Comparison of ENCODE assay signal across 8 mouse cellular contexts in genomic region chr2:109675973-109676617, GRCm38 (mm10). TPM values are rescaled to one million over a fixed set of nuclear protein-coding genes. Genes with fewer than 3 reads are reported as not detected.
DNase-seq lines count a peak whose midpoint lies in the region; ATAC-seq and TF ChIP-seq lines count a peak whose summit lies in the region.

No protein-coding gene starts in this region.

- 2% methylated on average over 29 of the region's 29 CpGs for WGBS in heart, adult 2 months
- WGBS in embryonic facial prominence, embryonic 15.5 days = 1% methylated on average over 29 of the region's 29 CpGs
- under 1% methylated on average over 29 of the region's 29 CpGs for WGBS in hindbrain, embryonic 14.5 days
- 2% methylated on average over 29 of the region's 29 CpGs for WGBS in limb, embryonic 10.5 days
- 1% methylated on average over 29 of the region's 29 CpGs for WGBS in midbrain, postnatal 0 days

- peak overlapping the region; percentile 45 for H3K4me2 ChIP-seq in embryonic facial prominence, embryonic 15.5 days (replicated peaks)
- H3K4me2 ChIP-seq in hindbrain, embryonic 14.5 days (replicated peaks) = peak overlapping the region; percentile 93
- H3K4me2 ChIP-seq in midbrain, postnatal 0 days (ENCODE audit: low read depth, low read length, poor library complexity, severe bottlenecking) = peak overlapping the region; percentile 95

- peak; percentile 15 to 44 for DNase-seq in heart, adult 2 months
- DNase-seq in heart, adult 11 months = no peak
- peak; percentile 84 for DNase-seq in brain, adult 2 months (ENCODE audit: low read depth, low spot score)
- DNase-seq in hindbrain, embryonic 14.5 days (ENCODE audit: low spot score) = peak; percentile 56
- peak; percentile 85 for DNase-seq in limb, embryonic 10.5 days (ENCODE audit: low spot score)
- DNase-seq in midbrain, postnatal 0 days (ENCODE audit: low spot score) = peak; percentile 56
- no peak for DNase-seq in MN1 (ENCODE audit: low spot score)

- TF ChIP-seq EP300 in heart, adult 2 months (IDR thresholded peaks at IDR 0.05; ENCODE audit: insufficient read depth, low read depth, low read length) = no peak

- no peak overlapping the region for H3K27ac ChIP-seq in heart, adult 2 months
- H3K27ac ChIP-seq in embryonic facial prominence, embryonic 15.5 days (replicated peaks) = no peak overlapping the region
- H3K27ac ChIP-seq in hindbrain, embryonic 14.5 days = peak overlapping the region; percentile 98; the same call in 1 of the 2 replicates
- H3K27ac ChIP-seq in limb, embryonic 10.5 days = no peak overlapping the region
- H3K27ac ChIP-seq in midbrain, postnatal 0 days (ENCODE audit: low read depth, low read length) = peak overlapping the region; percentile 94; the same call in 1 of the 2 replicates

- intact Hi-C loops in heart, adult 2 months (cut with DNase I) = no loop called here

- H3K9ac ChIP-seq in heart, adult 2 months (ENCODE audit: low read depth, low read length) = no peak overlapping the region
- no peak overlapping the region for H3K9ac ChIP-seq in embryonic facial prominence, embryonic 15.5 days
- peak overlapping the region; percentile 87 for H3K9ac ChIP-seq in hindbrain, embryonic 14.5 days
- H3K9ac ChIP-seq in midbrain, postnatal 0 days (replicated peaks; ENCODE audit: low read length, poor library complexity, severe bottlenecking) = peak overlapping the region; percentile 91

- H3K4me3 ChIP-seq in heart, adult 2 months = no peak overlapping the region
- H3K4me3 ChIP-seq in embryonic facial prominence, embryonic 15.5 days (replicated peaks) = peak overlapping the region; percentile 23
- peak overlapping the region; percentile 62 for H3K4me3 ChIP-seq in hindbrain, embryonic 14.5 days (replicated peaks; ENCODE audit: low read length)
- peak overlapping the region; percentile 34 for H3K4me3 ChIP-seq in limb, embryonic 10.5 days
- H3K4me3 ChIP-seq in midbrain, postnatal 0 days (ENCODE audit: low read depth, low read length) = peak overlapping the region; percentile 71

- no peaks in the 10 kb centered on the region for H3K79me2 ChIP-seq in heart, adult 2 months (replicated peaks; ENCODE audit: control insufficient read depth, insufficient read depth, low read length)

- H3K36me3 ChIP-seq in heart, adult 2 months (ENCODE audit: control insufficient read depth, insufficient read depth, low read length) = no peaks in the 10 kb centered on the region
- no peaks in the 10 kb centered on the region for H3K36me3 ChIP-seq in embryonic facial prominence, embryonic 15.5 days
- no peaks in the 10 kb centered on the region for H3K36me3 ChIP-seq in hindbrain, embryonic 14.5 days (replicated peaks; ENCODE audit: control insufficient read depth, insufficient read depth)
- H3K36me3 ChIP-seq in limb, embryonic 10.5 days = no peaks in the 10 kb centered on the region
- no peaks in the 10 kb centered on the region for H3K36me3 ChIP-seq in midbrain, postnatal 0 days (ENCODE audit: insufficient read depth, low read length)

- TF ChIP-seq CTCF in heart, adult 2 months (IDR thresholded peaks at IDR 0.05) = no peak
- TF ChIP-seq CTCF in midbrain, postnatal 0 days (IDR thresholded peaks at IDR 0.05) = peak; percentile 64

- H3K27me3 ChIP-seq in heart, adult 2 months (ENCODE audit: control insufficient read depth, insufficient read depth, low read length) = peaks cover 12% of the 10 kb centered on the region
- peaks cover 57% of the 10 kb centered on the region for H3K27me3 ChIP-seq in embryonic facial prominence, embryonic 15.5 days
- H3K27me3 ChIP-seq in hindbrain, embryonic 14.5 days (ENCODE audit: control insufficient read depth, insufficient read depth, low read length) = peaks cover 43% of the 10 kb centered on the region
- peaks cover 53% of the 10 kb centered on the region for H3K27me3 ChIP-seq in limb, embryonic 10.5 days (ENCODE audit: low read depth, poor library complexity, severe bottlenecking)
- peaks cover 13% of the 10 kb centered on the region; the same call in 1 of the 2 replicates for H3K27me3 ChIP-seq in midbrain, postnatal 0 days (ENCODE audit: insufficient read depth, low read length)

- no peaks in the 10 kb centered on the region for H3K4me1 ChIP-seq in heart, adult 2 months (ENCODE audit: control insufficient read depth, insufficient read depth, low read length)
- H3K4me1 ChIP-seq in embryonic facial prominence, embryonic 15.5 days = peaks cover 30% of the 10 kb centered on the region
- peaks cover 25% of the 10 kb centered on the region for H3K4me1 ChIP-seq in hindbrain, embryonic 14.5 days (replicated peaks; ENCODE audit: control insufficient read depth, insufficient read depth, low read length)
- peaks cover 46% of the 10 kb centered on the region for H3K4me1 ChIP-seq in limb, embryonic 10.5 days
- H3K4me1 ChIP-seq in midbrain, postnatal 0 days (ENCODE audit: insufficient read depth, low read length) = peaks cover 13% of the 10 kb centered on the region

- no peak for TF ChIP-seq POLR2A in heart, adult 2 months (IDR thresholded peaks at IDR 0.05; ENCODE audit: insufficient read depth, low read depth, low read length)

- no peaks in the 10 kb centered on the region for H3K9me3 ChIP-seq in embryonic facial prominence, embryonic 15.5 days (replicated peaks)
- no peaks in the 10 kb centered on the region for H3K9me3 ChIP-seq in hindbrain, embryonic 14.5 days (ENCODE audit: control insufficient read depth, low read length)
- no peaks in the 10 kb centered on the region for H3K9me3 ChIP-seq in limb, embryonic 10.5 days (replicated peaks)
- H3K9me3 ChIP-seq in midbrain, postnatal 0 days (ENCODE audit: low read length) = no peaks in the 10 kb centered on the region

- ATAC-seq in embryonic facial prominence, embryonic 15.5 days (ENCODE audit: insufficient number of reproducible peaks, low FRiP score, low TSS enrichment, low read depth) = no peak
- ATAC-seq in hindbrain, embryonic 14.5 days (ENCODE audit: low FRiP score) = no peak
- peak; percentile 12; the same call in 1 of the 2 replicates for ATAC-seq in midbrain, postnatal 0 days (ENCODE audit: low FRiP score)

RNA-seq across cellular contexts. Expression of gene Bdnf, which starts 1.6 kb away (rescaled TPM):
- total RNA-seq in heart, adult 2 months (2021) = 1 to 10 TPM; 3.0 to 7.4 TPM
- 1.4 and 1.5 TPM in 2 replicates for polyA plus RNA-seq in heart, adult 2 months (2012; rRNA removed)
- 3.2 and 4.2 TPM in 2 replicates for polyA plus RNA-seq in embryonic facial prominence, embryonic 15.5 days (2015; fragmentation: Nextera tagmentation; extraction: Ambion mirVana)
- polyA plus RNA-seq in hindbrain, embryonic 14.5 days (2014; fragmentation: Nextera tagmentation; extraction: Ambion mirVana) = 4.2 and 5.3 TPM in 2 replicates
- polyA plus RNA-seq in limb, embryonic 10.5 days (2016; fragmentation: Nextera tagmentation; extraction: Ambion mirVana) = 2.4 and 5.3 TPM in 2 replicates
- 7.2 and 7.8 TPM in 2 replicates for total RNA-seq in midbrain, postnatal 0 days (2014; rRNA removed)
- polyA plus RNA-seq in midbrain, postnatal 0 days (2015; fragmentation: Nextera tagmentation; extraction: Ambion mirVana) = 10.7 TPM in 2 replicates

Comparison
In these comparisons a context has a peak if more than half of its experiments do, and no peak if none do; other contexts are left out.
1. DNase-seq: peak in heart, adult 2 months (2 of 2), brain, adult 2 months (single experiment), hindbrain, embryonic 14.5 days (single experiment), limb, embryonic 10.5 days (single experiment) and midbrain, postnatal 0 days (single experiment); none in heart, adult 11 months (single experiment) and MN1 (single experiment).
2. H3K27ac ChIP-seq: peak in hindbrain, embryonic 14.5 days (single experiment) and midbrain, postnatal 0 days (single experiment); none in heart, adult 2 months (single experiment), embryonic facial prominence, embryonic 15.5 days (single experiment) and limb, embryonic 10.5 days (single experiment).
3. H3K9ac ChIP-seq: peak in hindbrain, embryonic 14.5 days (single experiment) and midbrain, postnatal 0 days (single experiment); none in heart, adult 2 months (single experiment) and embryonic facial prominence, embryonic 15.5 days (single experiment).
4. H3K4me2 ChIP-seq: peak in every context shown above with its lines; median percentile 95 in midbrain, postnatal 0 days; 93 in hindbrain, embryonic 14.5 days; 45 in embryonic facial prominence, embryonic 15.5 days.